Mouse (Mus musculus) spleen, adult 2 months (tissue): Measurements from ENCODE around the gene Fem1a.

ENCODE experiments used
- CTCF ChIP-seq: fragments of 200-500 bp; IDR thresholded peaks from 2 replicates; pipeline ENCODE4 v1.5.1; 2011; ENCODE audit warnings: mild to moderate bottlenecking, inconsistent platforms; ENCODE audit not compliant: insufficient read depth, insufficient read length, insufficient replicate concordance; ENCODE audit errors: extremely low read depth
- POLR2A ChIP-seq: fragments of 200-500 bp; IDR thresholded peaks from 2 replicates; pipeline ENCODE4 v1.6.1; 2011; ENCODE audit warnings: low read depth, low read length, inconsistent platforms

DNA sequence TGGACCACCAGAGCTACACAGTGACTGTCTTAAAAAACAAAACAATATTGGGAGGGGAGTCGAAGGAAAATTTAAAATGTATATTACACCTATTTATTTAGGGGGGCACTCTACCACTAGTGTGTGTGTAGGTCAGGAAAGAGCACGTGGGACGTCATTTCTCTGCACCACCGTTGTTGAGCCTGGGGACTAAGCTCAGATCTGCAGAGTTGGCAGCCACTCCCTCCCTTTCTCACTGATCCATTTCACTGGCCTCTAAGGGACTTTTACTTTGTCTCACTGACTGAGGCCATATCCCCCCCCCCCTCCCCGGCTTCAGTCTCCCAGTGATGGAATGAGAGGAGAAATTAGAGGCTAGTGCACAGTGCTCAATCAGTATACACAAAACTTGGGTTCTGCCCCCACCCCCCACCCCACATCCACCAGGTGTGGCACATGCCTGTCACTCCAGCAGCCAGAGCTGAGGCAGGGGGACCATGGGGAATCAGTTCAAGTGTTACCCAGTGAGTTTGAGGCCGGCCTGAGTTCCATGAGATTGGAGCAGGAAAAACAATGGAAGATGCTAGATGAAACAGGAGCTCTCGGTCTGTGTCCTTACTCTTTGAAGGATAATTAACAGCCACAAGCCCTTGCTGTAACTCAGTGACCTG is 35.3 kb downstream of the Fem1a start:
- no peak for TF ChIP-seq POLR2A
- TF ChIP-seq CTCF: no peak
